Mouse (Mus musculus): ENCODE results near the gene Mrps14.

The Mrps14 gene

DNA sequence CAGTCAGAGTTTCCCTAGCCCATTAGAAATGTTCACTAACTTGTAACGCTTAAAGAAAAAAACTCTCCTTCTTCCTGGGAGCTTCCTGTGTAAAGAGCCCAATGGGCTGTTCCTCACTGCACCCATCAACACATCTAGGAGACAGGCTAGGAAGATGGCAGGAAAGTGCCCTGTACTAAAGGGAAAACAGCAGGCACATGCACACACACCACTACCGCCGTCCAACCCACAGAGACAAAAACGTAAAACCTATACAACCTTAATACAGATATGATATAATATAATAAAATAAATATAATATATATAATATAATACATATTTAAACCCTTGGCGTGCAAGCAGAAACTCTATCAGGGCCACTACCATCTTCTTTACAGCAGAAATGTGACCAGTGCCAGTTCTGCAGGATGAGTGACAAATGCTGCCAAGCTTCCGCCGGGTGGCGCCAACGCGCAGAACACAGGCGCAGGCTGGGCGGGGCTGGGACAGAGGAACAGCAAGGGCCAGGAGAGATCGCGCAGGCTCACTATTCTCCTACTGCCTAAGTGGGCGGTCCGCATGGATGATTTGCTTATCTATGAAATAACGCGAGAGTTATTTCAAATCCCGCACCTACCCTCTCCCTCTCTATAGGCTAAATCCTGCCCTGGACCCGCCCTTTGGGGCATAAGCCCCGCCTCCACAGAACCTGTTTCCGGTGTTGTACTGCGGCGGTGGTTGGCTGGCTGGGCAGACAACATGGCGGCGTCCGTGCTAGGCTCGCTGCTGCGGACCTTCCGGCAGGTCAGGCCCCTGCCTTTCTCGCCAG, at the start of gene Mrps14:
Mrps14 (plus strand) TSS at position 687 of the 808 bp plus-strand sequence.
- peak; percentile 98 for DNase-seq (ENCODE audit: low spot score)

DNA sequence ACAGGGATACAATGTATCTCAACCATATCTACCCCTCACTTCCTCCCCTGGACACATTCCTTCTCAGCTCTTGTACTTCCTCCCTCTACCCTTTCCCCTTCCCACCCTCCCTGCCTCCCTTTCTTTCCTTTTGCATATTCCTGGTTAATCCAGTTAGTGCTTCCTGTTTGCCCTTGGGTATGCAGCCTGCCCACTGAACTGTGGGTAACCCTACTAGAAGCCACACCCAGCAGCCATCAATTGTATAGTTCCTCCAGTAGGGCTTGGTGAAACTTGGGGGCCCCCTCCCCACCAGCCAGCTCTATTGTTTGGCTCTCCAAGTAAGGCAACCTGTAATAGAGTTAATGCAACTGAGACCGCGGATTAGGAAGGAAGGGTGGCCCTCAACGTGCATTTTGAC, 49.4 kb upstream of the Mrps14 start:
- DNase-seq (ENCODE audit: low spot score), result no peak

DNA sequence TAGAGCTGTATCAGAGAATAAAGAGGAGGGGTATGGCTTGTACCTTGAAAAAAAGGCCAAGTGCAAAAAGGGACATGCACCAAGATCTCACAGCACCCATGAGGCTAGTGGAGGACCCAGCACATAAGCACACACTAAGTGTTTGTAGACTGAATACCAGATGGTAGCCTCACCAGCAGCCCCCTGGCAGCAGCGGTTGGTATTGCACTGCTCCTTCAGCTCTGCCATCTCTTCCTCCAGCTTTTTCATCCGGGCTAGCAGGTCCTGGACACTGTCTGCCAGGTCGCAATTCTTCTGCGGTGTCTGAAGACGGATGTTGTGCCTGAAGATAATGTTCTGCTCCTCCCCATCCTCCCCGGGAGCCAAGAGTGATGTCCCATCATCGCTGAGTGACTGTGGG, 47.7 kb upstream of the Mrps14 start:
- DNase-seq (ENCODE audit: low spot score), result no peak

DNA sequence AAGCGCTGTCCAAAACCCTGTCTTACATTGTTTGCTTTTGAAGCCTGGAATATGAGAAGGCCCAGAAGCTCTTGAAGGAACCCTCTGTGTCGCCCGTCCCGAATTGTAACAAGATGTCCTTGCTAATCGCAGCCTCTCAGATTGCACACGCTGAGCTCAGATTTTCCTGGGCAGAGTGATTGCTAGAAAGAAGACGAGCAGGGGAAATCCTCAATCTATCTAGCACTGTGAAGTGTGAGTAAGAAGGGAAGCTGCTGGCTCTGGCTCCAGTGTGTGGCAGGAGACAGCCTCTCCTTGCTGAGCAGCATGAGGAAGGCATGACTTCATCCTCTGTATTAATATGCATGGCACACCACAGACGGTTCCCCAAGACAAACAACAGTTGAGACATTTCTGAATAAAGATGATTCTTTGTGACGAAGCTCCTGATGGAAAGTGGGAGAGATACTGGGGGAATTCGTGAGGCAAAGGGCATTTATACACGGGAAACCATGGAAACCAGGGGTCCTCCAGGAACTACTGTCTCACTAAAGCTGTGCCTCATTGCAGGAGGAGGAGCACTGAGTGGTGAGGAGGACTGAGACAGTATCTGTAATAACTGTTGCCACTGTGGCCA, 45.6 kb upstream of the Mrps14 start:
- DNase-seq (ENCODE audit: low spot score), result peak; percentile 31

DNA sequence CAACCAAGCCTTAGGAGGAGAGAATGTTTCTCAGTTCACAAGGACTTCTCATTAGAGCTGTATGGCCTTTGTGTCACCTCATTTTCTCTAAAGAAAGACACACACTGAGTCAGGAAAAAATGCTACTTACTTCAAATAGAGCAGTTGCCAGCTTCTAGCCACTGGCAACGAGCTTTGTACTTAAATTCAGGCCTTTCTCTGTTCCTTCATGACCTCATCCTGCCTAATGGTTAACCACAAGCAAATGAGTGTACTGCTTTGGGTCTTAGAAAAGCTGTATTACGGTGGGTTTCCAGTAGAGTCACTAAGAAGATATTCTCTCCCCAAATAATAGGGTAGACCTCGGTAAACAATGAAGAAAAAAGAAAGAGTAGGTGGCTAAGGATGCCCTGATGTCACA, 44.3 kb upstream of the Mrps14 start:
- DNase-seq (ENCODE audit: low spot score), result no peak

DNA sequence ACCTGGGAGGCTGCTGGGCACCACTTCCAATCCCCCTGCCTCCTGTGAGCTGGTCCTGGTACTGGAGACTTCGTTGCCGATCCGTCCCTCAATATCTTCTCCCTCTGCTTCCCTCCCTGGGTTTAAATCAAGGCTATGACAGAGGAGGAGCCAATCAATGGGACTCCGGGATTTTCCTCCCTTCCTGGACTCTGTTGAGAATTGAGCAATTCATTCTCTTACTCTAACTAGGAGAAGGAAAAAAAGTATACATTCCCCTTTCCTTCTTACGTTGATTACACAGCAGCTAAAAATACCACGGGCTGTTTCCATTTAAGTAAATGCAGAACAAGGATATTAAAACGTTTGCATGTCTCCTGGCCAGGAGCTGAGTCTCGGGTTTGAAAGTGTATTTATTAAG, 41.5 kb upstream of the Mrps14 start, which contains the start of gene Tnn:
Tnn (minus strand) TSS at position 101 of the 400 bp plus-strand sequence.
- no peak for DNase-seq (ENCODE audit: low spot score)

DNA sequence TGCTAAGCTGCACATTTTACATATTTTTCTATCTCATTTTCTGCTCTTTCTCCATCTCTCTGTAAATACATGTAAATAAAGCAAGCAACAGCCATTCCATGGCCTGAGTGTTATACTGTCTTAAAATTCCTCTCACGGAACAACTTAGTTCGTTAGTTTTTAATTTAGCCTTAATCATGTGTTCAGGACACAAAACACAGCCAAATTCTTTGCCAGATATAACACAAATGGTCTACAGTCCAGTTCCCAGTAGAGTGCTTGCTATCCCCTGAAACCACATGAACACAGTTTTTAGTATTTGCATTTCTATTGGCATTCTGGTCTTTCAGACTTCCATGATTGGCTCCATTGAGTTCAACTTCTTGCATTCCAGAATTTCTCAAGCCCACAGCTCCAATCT, 36.8 kb upstream of the Mrps14 start:
- DNase-seq (ENCODE audit: low spot score), result no peak

DNA sequence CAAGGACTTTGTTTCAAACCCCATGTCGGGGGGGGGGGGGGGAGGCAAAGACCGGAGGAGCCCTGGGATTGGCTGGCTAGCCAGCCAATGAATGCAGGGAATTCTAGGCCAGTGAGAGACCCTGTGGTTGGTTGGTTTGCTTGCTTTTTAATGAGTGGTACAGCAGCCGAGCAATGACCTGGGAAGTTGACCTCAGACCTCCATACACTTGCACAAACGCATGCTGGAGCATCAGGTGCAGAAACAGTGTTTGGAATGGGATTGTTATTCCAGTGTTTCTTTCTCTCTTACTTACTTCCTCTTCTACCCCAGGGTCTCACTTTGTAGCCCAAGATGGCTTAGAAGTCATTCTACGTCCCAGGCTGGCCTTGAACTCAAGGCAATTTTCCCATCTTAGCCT, 28.4 kb upstream of the Mrps14 start:
- DNase-seq (ENCODE audit: low spot score), result no peak

DNA sequence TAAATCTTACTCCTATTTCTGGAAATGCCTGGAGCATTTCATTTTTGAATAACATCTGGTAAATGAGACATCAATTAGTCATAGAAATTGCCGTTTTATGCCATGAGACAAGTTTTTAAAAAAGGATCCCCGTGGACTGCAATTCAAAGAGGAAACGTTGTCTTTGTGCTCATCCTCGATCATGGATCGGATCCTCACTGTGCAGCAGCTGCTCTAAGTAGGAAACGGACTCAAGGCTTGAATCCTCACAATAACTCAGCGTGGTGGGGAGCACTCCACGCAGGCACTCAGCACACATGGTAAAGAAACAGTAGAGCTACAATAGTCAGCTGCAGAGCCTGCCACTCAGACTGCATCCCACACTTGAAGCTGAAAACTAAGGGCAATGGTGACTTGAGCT, 18.1 kb upstream of the Mrps14 start:
- DNase-seq (ENCODE audit: low spot score), result no peak

DNA sequence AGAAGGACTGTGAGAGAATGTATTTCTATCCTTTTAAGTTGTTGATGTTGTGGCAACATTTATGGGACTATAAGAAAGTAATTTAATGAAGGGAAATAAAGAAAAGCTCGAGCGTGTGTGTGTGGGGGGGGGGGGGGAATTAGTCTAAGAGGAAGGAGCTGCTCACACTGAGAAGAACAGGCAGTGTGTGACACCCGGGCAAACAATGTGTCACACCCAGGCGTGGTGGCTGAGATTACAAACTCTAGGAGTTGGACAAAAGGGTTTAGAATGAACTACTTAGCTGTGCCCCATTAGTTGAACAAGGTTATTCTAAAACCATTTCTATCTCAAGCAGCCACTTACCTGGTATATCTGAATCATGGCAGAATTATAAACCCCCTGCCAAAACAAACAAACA, 13.8 kb upstream of the Mrps14 start:
- no peak for DNase-seq (ENCODE audit: low spot score)

DNA sequence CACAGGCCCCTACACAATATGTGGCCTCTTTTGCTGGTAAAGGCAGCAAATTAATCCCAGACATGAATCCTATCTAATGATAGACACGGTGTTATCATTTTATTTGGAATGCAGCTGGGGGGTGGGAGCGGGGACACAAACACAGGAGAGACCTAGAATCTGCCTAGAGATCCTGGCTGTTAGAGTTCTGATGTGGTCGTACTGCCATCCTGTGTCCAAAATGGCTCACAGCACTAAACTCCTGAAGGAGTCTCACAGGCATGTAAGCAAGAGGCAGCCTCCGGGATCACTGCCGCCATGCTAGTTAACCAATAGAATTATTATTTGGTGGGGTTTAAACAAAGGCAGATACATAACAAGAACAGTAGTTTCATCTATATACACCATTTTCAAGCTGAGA, 10.5 kb upstream of the Mrps14 start:
- peak; percentile 64 for DNase-seq (ENCODE audit: low spot score)

DNA sequence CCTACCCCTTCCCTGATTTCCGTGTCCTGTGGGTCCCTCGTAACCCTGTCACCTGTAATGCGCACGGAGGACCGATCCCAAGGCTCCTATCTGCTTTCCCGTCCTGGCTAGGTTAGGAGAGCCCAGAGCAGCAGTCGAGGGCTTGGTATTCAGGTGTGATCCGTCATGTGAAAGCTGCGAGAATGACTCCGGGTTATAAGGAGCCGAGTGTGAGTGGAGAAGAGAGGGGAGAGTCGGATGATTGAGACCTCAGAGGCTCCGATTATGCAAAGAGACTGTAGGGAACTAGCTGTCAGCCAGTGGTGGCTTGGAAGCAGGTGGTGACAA, 285 bp downstream of the Mrps14 start:
- no peak for DNase-seq (ENCODE audit: low spot score)

DNA sequence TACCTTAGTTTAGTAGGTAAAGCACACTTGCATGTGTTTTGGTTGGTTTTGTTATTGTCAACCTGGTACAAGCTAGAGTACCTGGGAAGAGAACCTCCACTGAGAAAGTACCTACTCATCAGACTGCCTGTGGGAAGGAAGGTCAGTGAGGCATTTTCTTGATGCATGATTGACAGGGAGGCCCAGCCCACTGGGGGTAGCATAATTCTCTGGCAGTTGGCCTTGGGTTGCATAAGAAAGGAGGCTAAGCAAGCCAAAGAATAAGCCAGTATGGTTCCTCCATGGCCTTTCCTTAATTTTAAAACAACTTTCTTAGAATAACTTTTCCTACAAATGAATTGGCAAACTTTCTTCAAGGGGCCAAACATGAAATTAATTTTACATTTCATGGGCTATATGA, 10.5 kb downstream of the Mrps14 start:
- DNase-seq (ENCODE audit: low spot score), result no peak

DNA sequence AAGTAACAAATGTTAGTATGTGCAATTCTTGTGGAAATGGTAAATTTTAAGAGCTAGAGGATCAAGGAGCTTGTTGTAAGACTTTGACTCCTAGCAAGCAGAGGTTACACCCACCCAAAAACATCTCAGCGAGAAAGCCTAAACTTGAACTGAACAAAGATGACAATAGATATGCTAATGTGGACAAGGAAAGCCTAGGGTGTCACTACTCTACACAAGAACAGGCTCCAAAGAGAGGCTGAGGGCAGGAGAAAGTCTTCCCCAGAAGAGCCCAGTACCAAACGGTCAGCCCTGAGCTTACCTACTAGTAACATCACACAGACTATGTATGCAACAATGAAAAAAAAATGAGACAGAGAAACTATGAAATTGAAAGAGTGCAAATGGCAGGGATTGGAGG, 14.8 kb downstream of the Mrps14 start:
- DNase-seq (ENCODE audit: low spot score), result no peak

DNA sequence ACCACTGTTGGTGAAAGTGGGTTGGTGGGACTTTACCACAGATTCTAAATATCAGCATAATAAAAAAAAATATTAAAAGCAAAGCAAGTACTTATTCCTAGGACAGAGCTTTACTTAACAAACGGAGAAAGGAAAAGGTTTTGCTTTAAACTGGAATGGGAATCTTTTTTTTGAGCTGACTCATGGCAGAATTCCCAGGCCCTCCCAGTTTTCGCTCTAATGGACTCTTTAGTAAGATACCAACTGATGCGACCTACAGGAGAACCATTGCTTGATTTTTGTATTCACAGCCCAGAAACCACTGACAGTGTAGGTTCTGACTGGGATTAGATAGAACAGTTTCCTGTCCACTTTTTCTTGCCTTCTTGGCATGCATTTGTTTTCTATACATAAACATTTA, 15.6 kb downstream of the Mrps14 start:
- DNase-seq (ENCODE audit: low spot score), result no peak

DNA sequence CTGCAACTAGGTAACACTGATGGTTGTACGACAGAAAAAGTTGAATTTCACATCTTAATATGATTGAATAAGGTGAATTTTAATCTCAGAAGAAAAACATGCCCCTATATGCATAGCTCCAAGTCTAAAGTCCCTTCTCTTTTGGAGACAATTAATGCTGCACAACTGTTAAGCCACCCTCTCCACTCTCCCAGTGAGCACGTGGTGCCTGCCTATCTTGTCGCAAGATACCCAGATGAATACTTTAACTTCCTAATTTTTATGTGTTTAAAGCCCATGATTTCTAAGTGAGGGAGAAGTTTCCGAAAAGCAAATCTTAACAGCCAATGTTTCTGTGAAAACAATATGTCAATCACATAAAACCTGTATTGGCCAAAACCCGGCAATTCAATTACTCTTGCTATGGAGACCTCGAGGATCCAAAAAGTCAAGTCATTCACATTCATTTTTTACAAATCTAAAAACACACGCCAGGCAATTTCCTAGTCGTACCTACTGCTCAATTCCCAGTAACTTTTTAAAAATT, 16.6 kb downstream of the Mrps14 start:
- no peak for DNase-seq (ENCODE audit: low spot score)

DNA sequence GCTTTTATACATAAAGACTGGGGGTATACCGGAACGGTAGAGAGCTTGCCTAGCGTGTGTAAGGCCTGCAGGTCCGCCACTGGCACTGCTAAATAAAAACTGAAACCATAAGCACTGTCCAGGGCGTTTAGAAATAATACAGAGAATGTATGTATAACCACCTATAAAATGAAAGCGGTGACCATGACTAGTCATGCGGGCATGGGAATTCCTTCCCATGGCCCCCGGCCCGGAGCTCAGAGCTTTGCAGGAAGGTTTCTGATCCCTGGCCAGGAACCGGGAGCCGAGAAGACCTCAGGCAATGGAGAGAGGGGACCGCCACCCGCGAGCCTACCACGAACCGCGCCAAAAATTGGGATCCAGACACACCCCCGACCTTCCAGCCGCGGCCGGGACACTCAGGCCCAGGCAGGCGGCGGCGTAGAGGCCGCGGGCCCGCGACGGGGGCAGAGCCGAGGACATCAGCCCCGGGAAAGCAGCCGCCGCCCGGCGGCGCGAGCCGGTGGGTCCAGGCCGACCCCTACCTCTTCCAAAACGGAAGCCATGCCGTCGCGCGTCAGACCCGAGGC, 17.2 kb downstream of the Mrps14 start:
- no peak for DNase-seq (ENCODE audit: low spot score)

DNA sequence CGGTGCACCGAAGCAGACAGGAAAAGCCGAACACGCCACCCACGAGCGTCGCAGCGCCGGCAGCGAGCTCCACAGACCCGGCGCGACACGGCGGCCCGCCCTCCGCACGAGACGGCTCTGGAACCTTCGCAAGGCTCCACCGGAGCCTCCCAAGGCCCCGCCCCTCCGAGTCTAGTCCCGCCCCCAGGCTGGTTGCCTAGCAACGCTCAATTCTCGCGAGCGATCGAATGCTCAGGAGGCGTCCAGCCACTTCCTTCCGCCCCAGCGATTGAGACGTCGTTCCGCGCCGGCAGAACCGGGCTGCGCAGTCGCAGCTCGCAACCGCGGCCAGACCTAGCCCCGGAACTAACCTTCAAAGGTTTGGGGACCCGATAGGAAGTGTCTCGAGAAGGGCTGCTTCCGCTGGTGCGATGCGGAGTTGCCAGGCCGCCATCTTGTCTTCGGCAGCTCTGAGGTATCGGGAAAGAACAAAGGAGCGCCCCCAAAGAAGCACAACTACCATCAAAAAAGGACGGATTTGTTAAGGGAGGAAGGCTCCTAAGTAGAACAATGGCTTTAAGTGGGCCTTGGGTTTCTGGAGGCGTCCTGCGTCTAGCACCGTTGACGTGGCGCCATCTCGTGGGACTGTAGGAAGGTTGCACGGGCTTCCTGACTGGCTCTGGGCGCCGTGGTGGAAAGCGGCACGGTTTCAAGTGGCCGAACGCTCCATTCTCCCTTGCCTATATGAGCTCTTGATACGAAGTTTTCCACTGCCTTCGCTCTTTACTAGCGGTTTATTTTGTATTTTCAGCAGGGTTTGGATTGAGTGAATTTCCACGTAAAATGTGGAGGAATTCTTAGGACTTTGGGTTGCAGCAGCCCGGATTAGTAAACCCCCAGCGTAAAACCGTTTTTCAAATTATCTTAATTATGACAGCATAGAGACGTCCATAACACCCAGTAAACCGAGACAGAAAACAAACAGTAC, 18.0 kb downstream of the Mrps14 start, which contains the start of gene Cacybp:
Cacybp (minus strand) TSS at position 173 of the 967 bp plus-strand sequence.
- DNase-seq (ENCODE audit: low spot score), result peak; percentile 99

DNA sequence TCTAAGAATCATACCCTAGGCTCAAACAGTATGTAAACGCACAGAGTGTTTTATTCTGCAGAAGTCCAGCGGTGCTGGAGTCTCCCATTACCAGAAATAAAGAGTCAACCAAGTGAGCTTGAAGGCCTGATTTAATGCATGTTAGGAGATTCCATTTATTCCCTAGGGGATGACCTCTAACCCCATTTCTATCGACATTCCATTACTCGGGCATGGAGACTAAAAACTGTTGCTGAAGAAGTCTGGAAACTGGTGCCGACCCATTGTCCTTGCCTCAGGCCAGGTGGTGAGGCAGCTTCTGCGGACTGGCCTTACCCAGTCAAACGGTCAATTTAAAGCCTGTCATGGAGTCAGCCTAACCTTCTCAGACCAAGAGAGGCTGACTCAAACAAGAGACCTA, 19.2 kb downstream of the Mrps14 start:
- no peak for DNase-seq (ENCODE audit: low spot score)

DNA sequence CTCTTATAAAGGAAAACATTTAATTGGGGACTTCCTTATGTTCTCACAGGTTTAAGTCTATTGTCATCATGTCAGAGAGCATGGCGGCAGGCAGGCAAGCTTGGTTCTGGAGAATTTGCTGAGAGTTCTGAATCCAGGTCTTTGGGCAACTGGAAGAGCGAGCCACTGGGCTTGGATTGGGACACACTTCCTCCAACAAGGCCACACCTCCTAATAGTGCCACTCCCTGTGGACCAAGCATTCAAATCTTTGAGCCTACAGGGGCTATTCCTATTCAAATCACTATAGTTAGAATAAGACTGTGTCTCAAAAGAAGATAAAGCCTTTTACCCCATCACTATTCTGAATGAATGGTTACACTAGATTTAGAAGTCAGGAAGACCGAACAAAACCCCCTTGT, 22.9 kb downstream of the Mrps14 start:
- DNase-seq (ENCODE audit: low spot score), result no peak

DNA sequence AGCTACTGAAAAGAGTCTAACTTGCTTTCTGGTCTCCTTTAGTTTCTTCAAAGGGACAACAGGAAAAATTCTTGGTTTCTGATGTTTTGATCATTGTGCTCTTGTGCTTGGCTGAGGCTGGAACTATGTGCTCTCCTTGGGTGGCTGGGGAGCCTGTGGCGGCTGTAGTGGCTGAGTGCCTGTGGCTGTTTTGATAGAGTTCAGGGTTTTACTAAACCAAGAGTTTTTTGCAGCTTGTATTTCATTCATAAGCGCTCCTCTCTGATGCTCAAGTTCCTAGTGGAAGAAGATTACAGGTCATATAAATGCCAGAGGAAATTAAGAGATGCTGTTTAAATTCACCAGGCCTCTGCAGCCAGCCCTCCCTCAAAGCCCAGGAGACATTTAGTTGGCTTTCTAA, 29.1 kb downstream of the Mrps14 start:
- no peak for DNase-seq (ENCODE audit: low spot score)

DNA sequence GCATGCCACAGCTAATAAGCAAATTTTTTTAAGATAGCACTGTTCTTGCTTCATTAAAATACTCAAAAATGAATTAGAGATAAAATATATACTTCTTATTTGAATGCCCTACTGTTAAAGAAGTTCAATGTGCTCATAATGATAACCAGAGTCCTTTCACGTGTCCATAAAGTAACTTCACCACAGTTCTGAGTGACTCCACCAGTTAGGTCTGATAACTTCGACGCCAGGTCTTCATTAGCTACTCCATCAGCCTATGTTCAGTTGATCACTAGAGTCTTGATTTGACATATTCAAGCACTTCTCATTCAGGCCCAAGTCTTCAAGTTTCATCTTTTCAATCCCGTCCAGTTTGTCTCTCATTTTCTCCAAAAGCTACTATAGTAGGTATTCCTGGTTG, 32.2 kb downstream of the Mrps14 start:
- no peak for DNase-seq (ENCODE audit: low spot score)
